Mouse (Mus musculus) kidney, postnatal 0 days (tissue): Measurements from ENCODE around the gene Gstt2. TPM values are rescaled to one million over a fixed set of nuclear protein-coding genes. Genes with fewer than 3 reads are reported as not detected.
"Not testable (repeated sequence)": the region's sequence is repeated elsewhere in the genome, so short reads cannot be mapped to it uniquely, and the experiment has no call there.

Experiments
- ATAC-seq: fragments of 200-750 bp; cut with Nextera tagmentation; replicated peaks from 2 replicates; pipeline ENCODE4 v1.8.0; 2017; ENCODE audit warnings: low read depth, moderate number of reproducible peaks, moderate TSS enrichment, moderate library complexity; ENCODE audit not compliant: low FRiP score
- DNase-seq: peaks from one replicate; pipeline ENCODE4 v3.0.0-alpha.2; 2016; ENCODE audit warnings: low spot score
- H3K27ac ChIP-seq: fragments of 300-500 bp; sonication (generic); 2 replicates; pipeline ENCODE4 v1.5.1; 2014; ENCODE audit warnings: mild to moderate bottlenecking
- H3K27me3 ChIP-seq: fragments of 300-500 bp; sonication (generic); 2 replicates; pipeline ENCODE4 v1.6.1; 2014; ENCODE audit warnings: low read length, mixed read lengths; ENCODE audit not compliant: insufficient read depth
- H3K36me3 ChIP-seq: fragments of 300-500 bp; sonication (generic); 2 replicates; pipeline ENCODE4 v1.6.1; 2014; ENCODE audit warnings: low read length, mixed read lengths; ENCODE audit not compliant: insufficient read depth
- H3K4me1 ChIP-seq: fragments of 300-500 bp; sonication (generic); replicated peaks from 2 replicates; pipeline ENCODE4 v1.6.1; 2014; ENCODE audit warnings: antibody characterized with exemption, low read length, mixed read lengths; ENCODE audit not compliant: insufficient read depth
- H3K4me2 ChIP-seq: fragments of 300-500 bp; sonication (generic); 2 replicates; pipeline ENCODE4 v1.6.1; 2014; ENCODE audit warnings: mild to moderate bottlenecking, low read length, moderate library complexity, mixed read lengths
- H3K4me3 ChIP-seq: fragments of 300-500 bp; sonication (generic); replicated peaks from 2 replicates; pipeline ENCODE4 v1.5.1; 2014; ENCODE audit warnings: low read depth, low read length
- H3K9ac ChIP-seq: fragments of 300-500 bp; sonication (generic); 2 replicates; pipeline ENCODE4 v1.6.1; 2014; ENCODE audit warnings: low read depth, low read length
- H3K9me3 ChIP-seq: fragments of 300-500 bp; sonication (generic); replicated peaks from 2 replicates; pipeline ENCODE4 v1.6.1; 2016; ENCODE audit warnings: low read length, inconsistent platforms, mixed read lengths
- CTCF ChIP-seq: IDR thresholded peaks from 2 replicates; pipeline ENCODE4 v1.5.1; 2016; ENCODE audit warnings: antibody characterized with exemption, low read depth, mild to moderate bottlenecking, moderate library complexity
- WGBS: fragments of 180-500 bp; shearing (Covaris S2); extraction: QIAGEN DNeasy Blood & Tissue Kit; methylation state at CpG from one replicate; pipeline ENCODE4 v1.1.7; 2014; 5-methylcytosine and 5-hydroxymethylcytosine counted together
- polyA plus RNA-seq: library from polyadenylated mRNA; unstranded; fragments of >200 nt; fragmentation: Nextera tagmentation; extraction: Ambion mirVana; gene quantifications from 2 replicates; pipeline ENCODE4 v1.2.1, GENCODE M21; 2015

The Gstt2 gene
- polyA plus RNA-seq, 1 experiment from 2014 or later, result 125 TPM

GRCm38 (mm10) chr10:75853452-75853851 lies 16.2 kb upstream of the Gstt2 start:
- Histone ChIP-seq H3K9ac (no peak overlapping the region), H3K36me3 (peaks cover 5% of the 10 kb centered on the region; the same call in 1 of the 2 replicates), H3K4me2 (no peak overlapping the region), H3K27ac (no peak overlapping the region), H3K4me1 (peaks cover 3% of the 10 kb centered on the region; the same call in 1 of the 2 replicates), H3K9me3 (no peaks in the 10 kb centered on the region), H3K27me3 (no peaks in the 10 kb centered on the region), H3K4me3 (no peak overlapping the region)
- peak; percentile 78 for TF ChIP-seq CTCF
- peak; percentile 33; the same call in 1 of the 2 replicates for ATAC-seq
- WGBS, result 34% methylated on average over 10 of the region's 10 CpGs
- peak; percentile 81 for DNase-seq

GRCm38 (mm10) chr10:75852539-75853125 lies 15.4 kb upstream of the Gstt2 start:
- DNase-seq, result no peak
- TF ChIP-seq CTCF, result no peak
- H3K4me3 ChIP-seq, result no peak overlapping the region
- no peaks in the 10 kb centered on the region for H3K4me1 ChIP-seq
- WGBS, result 86% methylated on average over 12 of the region's 12 CpGs
- H3K9me3 ChIP-seq, result no peaks in the 10 kb centered on the region
- ATAC-seq, result no peak
- H3K9ac ChIP-seq, result no peak overlapping the region
- peaks cover 2% of the 10 kb centered on the region; the same call in 1 of the 2 replicates for H3K36me3 ChIP-seq
- H3K4me2 ChIP-seq, result no peak overlapping the region
- H3K27ac ChIP-seq, result no peak overlapping the region
- H3K27me3 ChIP-seq, result no peaks in the 10 kb centered on the region

GRCm38 (mm10) chr10:75851681-75852080 lies 14.5 kb upstream of the Gstt2 start:
- Histone ChIP-seq H3K27me3 (no peaks in the 10 kb centered on the region), H3K4me3 (no peak overlapping the region), H3K4me1 (no peaks in the 10 kb centered on the region), H3K9me3 (no peaks in the 10 kb centered on the region), H3K9ac (no peak overlapping the region), H3K4me2 (no peak overlapping the region), H3K27ac (no peak overlapping the region), H3K36me3 (no peaks in the 10 kb centered on the region)
- ATAC-seq (no peak), DNase-seq (no peak)
- 42% methylated on average over 3 of the region's 3 CpGs for WGBS
- TF ChIP-seq CTCF, result no peak

GRCm38 (mm10) chr10:75851076-75851475 lies 13.9 kb upstream of the Gstt2 start:
- no peak for TF ChIP-seq CTCF
- H3K27ac ChIP-seq, result no peak overlapping the region
- 5% methylated on average over 6 of the region's 6 CpGs for whole genome bisulfite sequencing
- H3K4me3 ChIP-seq, result no peak overlapping the region
- H3K4me1 ChIP-seq, result no peaks in the 10 kb centered on the region
- no peaks in the 10 kb centered on the region for H3K36me3 ChIP-seq
- ATAC-seq, result no peak
- no peak overlapping the region for H3K4me2 ChIP-seq
- no peak overlapping the region for H3K9ac ChIP-seq
- no peaks in the 10 kb centered on the region for H3K27me3 ChIP-seq
- no peak for DNase-seq
- no peaks in the 10 kb centered on the region for H3K9me3 ChIP-seq

- Histone ChIP-seq H3K27ac (no peak overlapping the region), H3K27me3 (no peaks in the 10 kb centered on the region), H3K9ac (no peak overlapping the region), H3K9me3 (no peaks in the 10 kb centered on the region), H3K4me1 (no peaks in the 10 kb centered on the region), H3K36me3 (no peaks in the 10 kb centered on the region), H3K4me3 (no peak overlapping the region), H3K4me2 (no peak overlapping the region)
- WGBS, result 18% methylated on average over 3 of the region's 3 CpGs
- DNase-seq, result no peak
- no peak for TF ChIP-seq CTCF
- no peak for ATAC-seq
These were observed 11.2 kb upstream of the Gstt2 start for GRCm38 (mm10) chr10:75848382-75848781.

GRCm38 (mm10) chr10:75845306-75845930 lies 8.2 kb upstream of the Gstt2 start:
- no peak for TF ChIP-seq CTCF
- Histone ChIP-seq H3K27me3 (no peaks in the 10 kb centered on the region), H3K9ac (no peak overlapping the region), H3K4me2 (no peak overlapping the region), H3K27ac (no peak overlapping the region), H3K4me3 (no peak overlapping the region), H3K4me1 (no peaks in the 10 kb centered on the region), H3K9me3 (no peaks in the 10 kb centered on the region), H3K36me3 (no peaks in the 10 kb centered on the region)
- no peak for ATAC-seq
- 73% methylated on average over 6 of the region's 6 CpGs for WGBS
- no peak for DNase-seq

GRCm38 (mm10) chr10:75844800-75845199 lies 7.6 kb upstream of the Gstt2 start:
- DNase-seq, result no peak
- Histone ChIP-seq H3K4me1 (no peaks in the 10 kb centered on the region), H3K4me3 (no peak overlapping the region), H3K9ac (no peak overlapping the region), H3K36me3 (no peaks in the 10 kb centered on the region), H3K9me3 (no peaks in the 10 kb centered on the region), H3K4me2 (no peak overlapping the region), H3K27me3 (no peaks in the 10 kb centered on the region), H3K27ac (no peak overlapping the region)
- ATAC-seq, result no peak
- 90% methylated on average over 1 of the region's 1 CpGs for WGBS
- peak; percentile 31 for TF ChIP-seq CTCF

GRCm38 (mm10) chr10:75843898-75844297 lies 6.7 kb upstream of the Gstt2 start:
- H3K27me3 ChIP-seq, H3K9ac ChIP-seq, H3K27ac ChIP-seq, DNase-seq, ATAC-seq, H3K9me3 ChIP-seq, H3K4me2 ChIP-seq, H3K4me1 ChIP-seq, H3K36me3 ChIP-seq, H3K4me3 ChIP-seq: not testable (repeated sequence)
- 75% methylated on average over 6 of the region's 6 CpGs for WGBS
